Mouse (Mus musculus): Measurements from ENCODE around the gene Tmsb10.

Gene Tmsb10

GRCm38 (mm10) chr6:72911261-72911660 lies 47.3 kb downstream of the Tmsb10 start:
- DNase-seq (ENCODE audit: low spot score) = no peak
